Mouse (Mus musculus) fibroblast of lung, adult 2 months (primary cell): ENCODE measurements at regions not wholly inside any gene's neighbourhood (a gene's known extent, or its start where the extent isn't known, plus 50 kb on each side); places are given as distances from the start of the nearest gene placed in this dataset.

Source experiments
- DNase-seq: peaks from one replicate; pipeline ENCODE4 v3.0.0-alpha.2; 2011; ENCODE audit warnings: low read depth

- DNase-seq, result no peak
Measured at GRCm38 (mm10) chr4:33594997-33595657, 285.0 kb downstream of the Rngtt start.

- no peak for DNase-seq
Measured at GRCm38 (mm10) chr4:33595763-33596162, 285.7 kb downstream of the Rngtt start.

- DNase-seq, result no peak
Measured at GRCm38 (mm10) chr4:33599966-33600365, 289.9 kb downstream of the Rngtt start.

- DNase-seq, result no peak
Measured at GRCm38 (mm10) chr4:33600805-33601204, 290.7 kb downstream of the Rngtt start.

- DNase-seq, result no peak
Measured at GRCm38 (mm10) chr4:33604636-33605035, 294.5 kb downstream of the Rngtt start.

- DNase-seq, result no peak
Measured at GRCm38 (mm10) chr4:33639821-33640575, 284.4 kb upstream of the Cnr1 start.

- no peak for DNase-seq
Measured at GRCm38 (mm10) chr4:33640576-33641255, 283.7 kb upstream of the Cnr1 start.

GRCm38 (mm10) chr4:33641883-33642282, 282.5 kb upstream of the Cnr1 start:
- DNase-seq, result no peak

GRCm38 (mm10) chr4:33642526-33642925, 281.9 kb upstream of the Cnr1 start:
- no peak for DNase-seq

- no peak for DNase-seq
Measured at GRCm38 (mm10) chr4:33645217-33645616, 279.2 kb upstream of the Cnr1 start.

- DNase-seq, result no peak
Measured at GRCm38 (mm10) chr4:33651292-33651691, 273.1 kb upstream of the Cnr1 start.

GRCm38 (mm10) chr4:33659766-33660165, 264.6 kb upstream of the Cnr1 start:
- DNase-seq, result no peak

- no peak for DNase-seq
Measured at GRCm38 (mm10) chr4:33660553-33660952, 263.8 kb upstream of the Cnr1 start.

- no peak for DNase-seq
Measured at GRCm38 (mm10) chr4:33661862-33662261, 262.5 kb upstream of the Cnr1 start.

GRCm38 (mm10) chr4:33662965-33663364, 261.4 kb upstream of the Cnr1 start:
- DNase-seq, result no peak

GRCm38 (mm10) chr4:33663616-33664473, 260.5 kb upstream of the Cnr1 start:
- DNase-seq, result no peak

GRCm38 (mm10) chr4:33664474-33664822, 259.9 kb upstream of the Cnr1 start:
- DNase-seq, result no peak

- no peak for DNase-seq
Measured at GRCm38 (mm10) chr4:33665250-33665873, 259.0 kb upstream of the Cnr1 start.

GRCm38 (mm10) chr4:33668431-33668830, 256.0 kb upstream of the Cnr1 start:
- DNase-seq, result no peak

GRCm38 (mm10) chr4:33675044-33675443, 249.3 kb upstream of the Cnr1 start:
- no peak for DNase-seq

- no peak for DNase-seq
Measured at GRCm38 (mm10) chr4:33679351-33679750, 245.0 kb upstream of the Cnr1 start.

- no peak for DNase-seq
Measured at GRCm38 (mm10) chr4:33686135-33686534, 238.3 kb upstream of the Cnr1 start.
